In the genomic region with DNA sequence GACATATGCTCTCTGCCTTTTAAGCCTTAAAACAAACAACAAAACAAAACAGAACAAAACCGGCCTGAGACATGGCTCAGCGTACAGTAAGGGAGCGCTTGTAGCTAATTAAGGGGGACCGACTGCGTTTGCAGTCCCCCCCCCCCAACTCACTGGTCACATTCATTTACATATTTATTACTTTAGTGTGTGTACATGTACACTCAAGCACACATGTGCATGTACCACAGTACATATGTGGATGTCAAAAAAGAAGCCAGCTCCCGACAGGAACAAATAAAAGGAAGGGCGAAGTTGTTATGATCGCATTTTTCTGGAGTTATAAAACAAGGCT, we compare ENCODE assay signal across 8 mouse cellular contexts. TPM values are rescaled to one million over a fixed set of nuclear protein-coding genes. Genes with fewer than 3 reads are reported as not detected.
DNase-seq lines count a peak whose midpoint lies in the region; ATAC-seq and TF ChIP-seq lines count a peak whose summit lies in the region.

No protein-coding gene starts in this region.

- no peak for TF ChIP-seq POLR2A in kidney, adult 2 months (IDR thresholded peaks at IDR 0.05; ENCODE audit: low read depth, low read length)
- TF ChIP-seq POLR2A in bone marrow macrophage, adult 2 months (IDR thresholded peaks at IDR 0.05; ENCODE audit: borderline replicate concordance, low read depth, low read length), result no peak

- H3K27ac ChIP-seq in kidney, adult 2 months (ENCODE audit: insufficient read depth, low read depth, low read length), result peak overlapping the region; percentile 90
- peak overlapping the region; percentile 55 for H3K27ac ChIP-seq in bone marrow macrophage, adult 2 months (ENCODE audit: insufficient read depth, low read depth, low read length)
- H3K27ac ChIP-seq in hindbrain, embryonic 12.5 days, result peak overlapping the region; percentile 77
- peak overlapping the region; percentile 68 for H3K27ac ChIP-seq in midbrain, embryonic 12.5 days (replicated peaks)

- H3K9ac ChIP-seq in hindbrain, embryonic 12.5 days, result peak overlapping the region; percentile 54
- peak overlapping the region; percentile 54 for H3K9ac ChIP-seq in midbrain, embryonic 12.5 days (replicated peaks)

- ATAC-seq in hindbrain, embryonic 12.5 days (ENCODE audit: low FRiP score), result peak; percentile 71
- peak; percentile 59 for ATAC-seq in midbrain, embryonic 12.5 days (ENCODE audit: low FRiP score, low read depth)

- H3K9me3 ChIP-seq in hindbrain, embryonic 12.5 days (replicated peaks), result no peaks in the 10 kb centered on the region
- H3K9me3 ChIP-seq in midbrain, embryonic 12.5 days, result no peaks in the 10 kb centered on the region

- WGBS in kidney, adult 2 months, result 16% methylated on average over 8 of the region's 8 CpGs
- WGBS in hindbrain, embryonic 12.5 days, result 16% methylated on average over 8 of the region's 8 CpGs
- WGBS in midbrain, embryonic 12.5 days, result 21% methylated on average over 8 of the region's 8 CpGs

- peaks cover 11% of the 10 kb centered on the region; the same call in 1 of the 2 replicates for H3K4me1 ChIP-seq in kidney, adult 2 months (ENCODE audit: control insufficient read depth, insufficient read depth, low read length)
- H3K4me1 ChIP-seq in bone marrow macrophage, adult 2 months (ENCODE audit: control insufficient read depth, insufficient read depth, low read length), result peaks cover 9% of the 10 kb centered on the region
- peaks cover 15% of the 10 kb centered on the region for H3K4me1 ChIP-seq in hindbrain, embryonic 12.5 days
- peaks cover 16% of the 10 kb centered on the region for H3K4me1 ChIP-seq in midbrain, embryonic 12.5 days

- no peak for DNase-seq in kidney, adult 2 months
- DNase-seq in kidney, postnatal 25 days, result no peak
- no peak for DNase-seq in adrenal gland, adult 2 months
- DNase-seq in gastrocnemius, postnatal 4 days (ENCODE audit: low spot score in 2 of 2), result no peak
- DNase-seq in adrenal gland, adult 8-10 months, result no peak

- no peaks in the 10 kb centered on the region for H3K36me3 ChIP-seq in kidney, adult 2 months (ENCODE audit: control insufficient read depth, insufficient read depth, low read length)
- no peaks in the 10 kb centered on the region for H3K36me3 ChIP-seq in hindbrain, embryonic 12.5 days
- H3K36me3 ChIP-seq in midbrain, embryonic 12.5 days, result no peaks in the 10 kb centered on the region

- H3K4me2 ChIP-seq in hindbrain, embryonic 12.5 days (replicated peaks), result peak overlapping the region; percentile 71
- H3K4me2 ChIP-seq in midbrain, embryonic 12.5 days (replicated peaks), result peak overlapping the region; percentile 61

- no peak for TF ChIP-seq CTCF in kidney, adult 2 months (conservative IDR thresholded peaks at IDR 0.05; ENCODE audit: insufficient read depth, insufficient read length, low read depth, low read length)
- TF ChIP-seq CTCF in bone marrow macrophage, adult 2 months (IDR thresholded peaks at IDR 0.05; ENCODE audit: low read depth, low read length), result no peak

- H3K27me3 ChIP-seq in kidney, adult 2 months (replicated peaks; ENCODE audit: control insufficient read depth, insufficient read depth, low read length), result no peaks in the 10 kb centered on the region
- H3K27me3 ChIP-seq in hindbrain, embryonic 12.5 days, result no peaks in the 10 kb centered on the region
- 0 out of 2 replicates have a peak, but pooled peaks cover 4% of the 10 kb centered on the region for H3K27me3 ChIP-seq in midbrain, embryonic 12.5 days

- H3K4me3 ChIP-seq in kidney, adult 2 months (ENCODE audit: insufficient read depth, low read depth, low read length), result peak overlapping the region; percentile 29
- H3K4me3 ChIP-seq in bone marrow macrophage, adult 2 months (ENCODE audit: insufficient read depth, low read length), result peak overlapping the region; percentile 75
- H3K4me3 ChIP-seq in hindbrain, embryonic 12.5 days, result peak overlapping the region; percentile 39
- peak overlapping the region; percentile 41 for H3K4me3 ChIP-seq in midbrain, embryonic 12.5 days

RNA-seq across cellular contexts. Expression of gene Capg, which starts 8.9 kb away (rescaled TPM):
- polyA plus RNA-seq in kidney, adult 2 months (2012; rRNA removed), result 64.3 and 70.9 TPM in 2 replicates
- 788 and 835 TPM in 2 replicates for polyA plus RNA-seq in bone marrow macrophage, adult 2 months (2012; ENCODE audit: insufficient read depth, insufficient read length, missing spikeins)
- 10.6 and 15.0 TPM in 2 replicates for polyA plus RNA-seq in hindbrain, embryonic 12.5 days (2016; fragmentation: Nextera tagmentation; extraction: Ambion mirVana)
- polyA plus RNA-seq in midbrain, embryonic 12.5 days (2016; fragmentation: Nextera tagmentation; extraction: Ambion mirVana), result 5.8 and 6.1 TPM in 2 replicates
- 10 to 100 TPM; 32.2 to 56.3 TPM for total RNA-seq in adrenal gland, adult 2 months (2021)
- polyA plus RNA-seq in adrenal gland, adult 2 months (2012; rRNA removed), result 38.9 and 41.9 TPM in 2 replicates
- total RNA-seq in gastrocnemius, postnatal 4 days (2021), result 10 to 100 TPM; 15.8 to 16.6 TPM
- 100 to 1,000 TPM in 1 of 4 experiments, 10 to 100 TPM in 3; 49.1 to 110 (median 82.0) TPM for total RNA-seq in adrenal gland, adult 8-10 months (2022)

RNA-seq across cellular contexts. Expression of gene Sh2d6, which starts 31.5 kb away (rescaled TPM):
- polyA plus RNA-seq in kidney, adult 2 months (2012; rRNA removed), result 0.09 and 0.12 TPM in 2 replicates
- polyA plus RNA-seq in bone marrow macrophage, adult 2 months (2012; ENCODE audit: insufficient read depth, insufficient read length, missing spikeins), result 1.3 TPM in 1 of 2 replicates, not detected in the other
- 0.62 and 0.82 TPM in 2 replicates for polyA plus RNA-seq in hindbrain, embryonic 12.5 days (2016; fragmentation: Nextera tagmentation; extraction: Ambion mirVana)
- 0.63 and 0.97 TPM in 2 replicates for polyA plus RNA-seq in midbrain, embryonic 12.5 days (2016; fragmentation: Nextera tagmentation; extraction: Ambion mirVana)
- under 1 TPM; 0.23 to 0.24 TPM for total RNA-seq in adrenal gland, adult 2 months (2021)
- polyA plus RNA-seq in adrenal gland, adult 2 months (2012; rRNA removed), result 0.25 and 0.49 TPM in 2 replicates
- under 1 TPM; 0.20 to 0.26 TPM for total RNA-seq in gastrocnemius, postnatal 4 days (2021)
- total RNA-seq in adrenal gland, adult 8-10 months (2022), result under 1 TPM; 0.43 to 0.52 (median 0.47) TPM

RNA-seq across cellular contexts. Expression of gene Elmod3, which starts 45.2 kb away (rescaled TPM):
- polyA plus RNA-seq in kidney, adult 2 months (2012; rRNA removed), result 43.0 and 43.4 TPM in 2 replicates
- 12.0 and 12.6 TPM in 2 replicates for polyA plus RNA-seq in bone marrow macrophage, adult 2 months (2012; ENCODE audit: insufficient read depth, insufficient read length, missing spikeins)
- 17.6 and 18.1 TPM in 2 replicates for polyA plus RNA-seq in hindbrain, embryonic 12.5 days (2016; fragmentation: Nextera tagmentation; extraction: Ambion mirVana)
- 14.3 and 18.3 TPM in 2 replicates for polyA plus RNA-seq in midbrain, embryonic 12.5 days (2016; fragmentation: Nextera tagmentation; extraction: Ambion mirVana)
- 10 to 100 TPM; 12.9 to 25.6 TPM for total RNA-seq in adrenal gland, adult 2 months (2021)
- polyA plus RNA-seq in adrenal gland, adult 2 months (2012; rRNA removed), result 25.5 and 29.3 TPM in 2 replicates
- 1 to 10 TPM; 8.1 to 8.8 TPM for total RNA-seq in gastrocnemius, postnatal 4 days (2021)
- total RNA-seq in adrenal gland, adult 8-10 months (2022), result 10 to 100 TPM; 19.9 to 35.5 (median 25.5) TPM

RNA-seq across cellular contexts. Expression of gene Retsat, which starts 45.2 kb away (rescaled TPM):
- polyA plus RNA-seq in kidney, adult 2 months (2012; rRNA removed), result 237 and 272 TPM in 2 replicates
- polyA plus RNA-seq in bone marrow macrophage, adult 2 months (2012; ENCODE audit: insufficient read depth, insufficient read length, missing spikeins), result 15.7 and 21.3 TPM in 2 replicates
- polyA plus RNA-seq in hindbrain, embryonic 12.5 days (2016; fragmentation: Nextera tagmentation; extraction: Ambion mirVana), result 5.8 and 6.9 TPM in 2 replicates
- 4.4 and 6.9 TPM in 2 replicates for polyA plus RNA-seq in midbrain, embryonic 12.5 days (2016; fragmentation: Nextera tagmentation; extraction: Ambion mirVana)
- total RNA-seq in adrenal gland, adult 2 months (2021), result 100 to 1,000 TPM; 390 to 465 TPM
- polyA plus RNA-seq in adrenal gland, adult 2 months (2012; rRNA removed), result 96.6 and 123 TPM in 2 replicates
- total RNA-seq in gastrocnemius, postnatal 4 days (2021), result 10 to 100 TPM; 42.6 to 49.5 TPM
- 100 to 1,000 TPM; 269 to 371 (median 318) TPM for total RNA-seq in adrenal gland, adult 8-10 months (2022)

Comparison
In these comparisons a context has a peak if more than half of its experiments do, and no peak if none do; other contexts are left out.
1. RNA of gene Capg, which starts 8.9 kb away (polyA plus RNA-seq): 788 to 835 TPM in bone marrow macrophage, adult 2 months; 64.3 to 70.9 TPM in kidney, adult 2 months, 38.9 to 41.9 TPM in adrenal gland, adult 2 months, 10.6 to 15.0 TPM in hindbrain, embryonic 12.5 days and 5.8 to 6.1 TPM in midbrain, embryonic 12.5 days; every median in the first group is over 10 times any median in the second.
2. Peak in every context shown above with its lines, with median percentiles within 50 percentile points of each other: H3K27ac ChIP-seq and H3K4me3 ChIP-seq.